ENCODE assay signal across 40 mouse cellular contexts in genomic region chr3:98206977-98207376, GRCm38 (mm10). TPM values are rescaled to one million over a fixed set of nuclear protein-coding genes. Genes with fewer than 3 reads are reported as not detected.
"Had no signal": no experiment of that assay in that cellular context is flagged by ENCODE, and none has a peak within 500 bp of the region (broad histone marks: within the 10 kb centered on the region; RNA-seq: fewer than 3 reads in every experiment).

No protein-coding gene starts in this region.

- H3K9ac ChIP-seq: heart, embryonic 13.5 days; heart, embryonic 15.5 days; hindbrain, embryonic 13.5 days; hindbrain, embryonic 15.5 days; limb, embryonic 13.5 days; limb, embryonic 15.5 days; liver, embryonic 12.5 days; liver, embryonic 14.5 days had no signal

- H3K36me3 ChIP-seq: heart, embryonic 13.5 days; heart, embryonic 15.5 days; hindbrain, embryonic 13.5 days; hindbrain, embryonic 15.5 days; limb, embryonic 13.5 days; limb, embryonic 15.5 days; liver, embryonic 12.5 days had no signal

- H3K4me2 ChIP-seq: heart, embryonic 11.5 days; heart, embryonic 13.5 days; heart, embryonic 15.5 days; hindbrain, embryonic 13.5 days; hindbrain, embryonic 15.5 days; limb, embryonic 13.5 days; limb, embryonic 15.5 days; liver, embryonic 12.5 days had no signal

- H3K27ac ChIP-seq: gastrocnemius, adult 2 months; heart, embryonic 13.5 days; heart, embryonic 15.5 days; hindbrain, embryonic 13.5 days; hindbrain, embryonic 15.5 days; hindbrain, postnatal 0 days; limb, embryonic 13.5 days; limb, embryonic 15.5 days; liver, embryonic 12.5 days; liver, embryonic 14.5 days had no signal

- H3K9me3 ChIP-seq: heart, embryonic 13.5 days; heart, embryonic 15.5 days; hindbrain, embryonic 13.5 days; hindbrain, embryonic 15.5 days; limb, embryonic 13.5 days; limb, embryonic 15.5 days; liver, embryonic 12.5 days had no signal

- ATAC-seq: hindbrain, postnatal 0 days; intestine, embryonic 16.5 days; liver, embryonic 12.5 days had no signal

- H3K4me1 ChIP-seq: heart, embryonic 15.5 days; limb, embryonic 13.5 days; limb, embryonic 15.5 days had no signal

- H3K4me3 ChIP-seq: gastrocnemius, adult 2 months; heart, embryonic 13.5 days; heart, embryonic 15.5 days; hindbrain, embryonic 13.5 days; hindbrain, embryonic 15.5 days; limb, embryonic 13.5 days; limb, embryonic 15.5 days; liver, embryonic 12.5 days had no signal

- H3K27me3 ChIP-seq: heart, embryonic 13.5 days; heart, embryonic 15.5 days; hindbrain, embryonic 13.5 days; hindbrain, embryonic 15.5 days; limb, embryonic 13.5 days; limb, embryonic 15.5 days; liver, embryonic 12.5 days had no signal

- DNase-seq: gastrocnemius, adult 2 months; gastrocnemius, postnatal 10 days; gastrocnemius, postnatal 25 days; heart, adult 18-20 months; heart, postnatal 14 days; heart, postnatal 36 days; kidney, adult 18-20 months; kidney, postnatal 10 days; kidney, postnatal 36 days; layer of hippocampus, adult 9-11 months; layer of hippocampus, postnatal 36 days; left cerebral cortex, postnatal 4 days had no signal

RNA-seq across cellular contexts. Expression of gene Reg4, which starts 15.0 kb away (rescaled TPM):
- total RNA-seq: gastrocnemius, adult 2 months; gastrocnemius, postnatal 10 days; gastrocnemius, postnatal 25 days; gastrocnemius, postnatal 4 days; granulocyte monocyte progenitor cell, adult 5-6 weeks; heart, adult 18-20 months; heart, postnatal 14 days; heart, postnatal 36 days; hematopoietic stem cell, adult 5-6 weeks; hindbrain, postnatal 0 days; layer of hippocampus, adult 18-20 months; layer of hippocampus, adult 8-10 months; layer of hippocampus, postnatal 14 days; layer of hippocampus, postnatal 36 days; left cerebral cortex, adult 18-20 months; left cerebral cortex, adult 8-10 months; left cerebral cortex, postnatal 10 days; left cerebral cortex, postnatal 25 days; left cerebral cortex, postnatal 4 days had no signal
- polyA plus RNA-seq: frontal cortex, adult 2 months; heart, embryonic 11.5 days; heart, embryonic 13.5 days; heart, embryonic 15.5 days; heart, postnatal 0 days; hindbrain, embryonic 11.5 days; hindbrain, embryonic 13.5 days; hindbrain, embryonic 15.5 days; limb, embryonic 11.5 days; limb, embryonic 13.5 days; limb, embryonic 15.5 days; liver, adult 2 months; liver, embryonic 12.5 days; liver, embryonic 14.5 days had no signal

RNA-seq across cellular contexts. Expression of gene Adam30, which starts 46.5 kb away (rescaled TPM):
- total RNA-seq: gastrocnemius, adult 2 months; gastrocnemius, postnatal 10 days; gastrocnemius, postnatal 25 days; gastrocnemius, postnatal 4 days; granulocyte monocyte progenitor cell, adult 5-6 weeks; heart, adult 18-20 months; heart, postnatal 36 days; layer of hippocampus, adult 18-20 months; layer of hippocampus, postnatal 14 days; layer of hippocampus, postnatal 36 days; left cerebral cortex, adult 18-20 months; left cerebral cortex, adult 8-10 months; left cerebral cortex, postnatal 10 days; left cerebral cortex, postnatal 25 days; left cerebral cortex, postnatal 4 days; liver, adult 2 months had no signal
- polyA plus RNA-seq: frontal cortex, adult 2 months; heart, embryonic 11.5 days; heart, embryonic 13.5 days; heart, embryonic 15.5 days; heart, postnatal 0 days; hindbrain, embryonic 11.5 days; hindbrain, embryonic 15.5 days; hindbrain, postnatal 0 days; intestine, embryonic 14.5 days; intestine, embryonic 16.5 days; large intestine, adult 2 months; limb, embryonic 11.5 days; limb, embryonic 13.5 days; limb, embryonic 15.5 days; liver, adult 2 months; liver, embryonic 12.5 days; liver, embryonic 14.5 days had no signal
